Mouse (Mus musculus) B cell, adult 2 months (primary cell): ENCODE data around the gene Mospd1.

Experiments
- DNase-seq, 2 experiments: peaks; one replicate each; pipeline ENCODE4 v3.0.0; 2022

Mospd1 gene

GRCm38 (mm10) chrX:53370366-53370740 is at the start of gene Mospd1:
Gene Mospd1, minus strand, starts transcription at chrX:53370502.
- DNase-seq: peak; percentile 91 to 94

- DNase-seq: no peak
Observed at GRCm38 (mm10) chrX:53386362-53386761, 16.1 kb upstream of the Mospd1 start.

GRCm38 (mm10) chrX:53383122-53383521 is 12.8 kb upstream of the Mospd1 start:
- DNase-seq: no peak

GRCm38 (mm10) chrX:53369534-53370365 is 552 bp downstream of the Mospd1 start:
- peak; percentile 11 to 19 for DNase-seq

GRCm38 (mm10) chrX:53364668-53365383 is 5.5 kb downstream of the Mospd1 start:
- DNase-seq: no peak

GRCm38 (mm10) chrX:53348374-53348773 is 21.9 kb downstream of the Mospd1 start:
- no peak for DNase-seq

- DNase-seq: peak; percentile 74 to 78
Observed at GRCm38 (mm10) chrX:53341531-53341930, 28.8 kb downstream of the Mospd1 start.

GRCm38 (mm10) chrX:53337355-53337754 is 32.9 kb downstream of the Mospd1 start:
- no peak for DNase-seq

GRCm38 (mm10) chrX:53330396-53330795 is 39.9 kb downstream of the Mospd1 start:
- DNase-seq: no peak

- DNase-seq: peak; percentile 0 to 2
Observed at GRCm38 (mm10) chrX:53321111-53321510, 49.2 kb downstream of the Mospd1 start.

- no peak for DNase-seq
Observed at GRCm38 (mm10) chrX:53320564-53320963, 49.7 kb downstream of the Mospd1 start.
